Mouse (Mus musculus) bone marrow, adult 2 months (tissue): ENCODE results near the gene Rhobtb1.

Experiments
- CTCF ChIP-seq: fragments of 200-500 bp; IDR thresholded peaks from 2 replicates; pipeline ENCODE4 v1.5.1; 2011; ENCODE audit warnings: low read length, control low read depth; ENCODE audit not compliant: control insufficient read depth, insufficient read depth
- POLR2A ChIP-seq: fragments of 200-500 bp; IDR thresholded peaks from 2 replicates; pipeline ENCODE4 v1.6.1; 2011; ENCODE audit warnings: low read depth, mild to moderate bottlenecking, control low read depth, low read length, borderline replicate concordance; ENCODE audit not compliant: control insufficient read depth

DNA sequence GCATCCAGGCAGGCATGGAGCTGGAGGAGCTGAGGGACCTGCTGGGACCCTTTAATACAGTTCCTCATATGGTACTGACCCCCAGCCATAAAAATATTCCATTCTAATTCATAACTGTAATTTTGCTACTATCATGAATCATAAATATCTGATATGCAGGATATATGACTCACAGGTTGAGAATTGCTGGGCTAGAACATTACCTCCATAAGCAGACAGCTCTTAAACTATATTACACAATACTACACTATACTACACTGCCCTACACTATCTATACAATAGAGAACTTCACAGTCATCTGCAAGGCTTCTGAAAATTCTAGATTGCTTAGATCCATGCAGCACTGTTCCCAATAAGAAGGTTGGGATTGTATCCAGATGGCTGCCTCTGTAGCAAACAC lies 16.9 kb upstream of the Rhobtb1 start:
- TF ChIP-seq CTCF (no peak), POLR2A (no peak)
